Mouse (Mus musculus): ENCODE results near the gene Ecsit. TPM values are rescaled to one million over a fixed set of nuclear protein-coding genes. Genes with fewer than 3 reads are reported as not detected.
"Not testable (repeated sequence)": the region's sequence is repeated elsewhere in the genome, so short reads cannot be mapped to it uniquely, and the experiment has no call there.

Gene Ecsit
- polyA plus RNA-seq, 1 experiment, result 43.8 TPM

DNA sequence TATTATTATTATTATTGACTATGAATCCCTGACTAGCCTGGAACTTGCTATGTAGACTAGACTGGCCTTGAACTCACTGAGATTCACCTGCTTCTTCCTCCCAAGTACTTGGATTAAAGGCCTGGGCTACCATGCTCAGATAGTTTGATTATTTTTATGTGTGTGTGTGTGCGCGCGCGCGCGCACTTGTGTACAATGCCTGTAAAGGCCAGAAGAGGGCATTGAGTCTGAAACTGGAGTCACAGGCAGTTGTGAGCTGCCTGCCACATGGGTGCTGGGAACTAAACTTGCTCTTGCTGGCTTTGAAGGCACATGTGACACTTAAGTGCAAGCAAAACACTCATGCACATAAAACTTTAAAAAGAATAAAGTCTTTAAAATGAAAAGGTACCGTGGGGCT lies 4.0 kb upstream of the Ecsit start:
- no peak for DNase-seq (ENCODE audit: low read depth)

DNA sequence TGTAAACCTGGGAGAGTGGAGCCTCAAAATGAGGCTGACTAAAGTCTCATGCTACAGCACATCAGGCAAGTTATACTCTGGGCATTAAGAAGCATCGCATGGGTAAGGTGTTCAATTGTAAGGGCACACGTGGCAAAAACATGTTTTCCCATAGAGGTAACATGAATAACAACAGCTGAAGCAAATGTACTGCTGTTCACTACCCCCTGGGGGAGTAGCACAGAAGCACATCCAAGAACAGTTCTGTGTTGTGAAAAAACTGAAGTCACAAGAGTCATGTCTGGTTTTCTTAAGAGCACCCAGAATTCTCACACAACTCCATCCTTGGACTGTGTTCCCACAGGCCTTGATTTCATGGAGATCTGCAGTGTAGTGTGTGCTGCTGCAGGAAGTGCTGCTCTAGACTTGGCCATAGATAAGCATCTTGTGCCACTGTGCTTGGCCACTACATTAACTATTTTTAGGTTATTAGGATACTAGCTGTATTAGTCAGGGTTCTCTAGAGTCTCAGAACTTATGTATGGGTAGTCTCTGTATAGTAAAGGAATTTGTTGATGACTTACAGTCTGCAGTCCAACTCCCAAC lies 1.9 kb upstream of the Ecsit start:
- DNase-seq (ENCODE audit: low read depth), result no peak

DNA sequence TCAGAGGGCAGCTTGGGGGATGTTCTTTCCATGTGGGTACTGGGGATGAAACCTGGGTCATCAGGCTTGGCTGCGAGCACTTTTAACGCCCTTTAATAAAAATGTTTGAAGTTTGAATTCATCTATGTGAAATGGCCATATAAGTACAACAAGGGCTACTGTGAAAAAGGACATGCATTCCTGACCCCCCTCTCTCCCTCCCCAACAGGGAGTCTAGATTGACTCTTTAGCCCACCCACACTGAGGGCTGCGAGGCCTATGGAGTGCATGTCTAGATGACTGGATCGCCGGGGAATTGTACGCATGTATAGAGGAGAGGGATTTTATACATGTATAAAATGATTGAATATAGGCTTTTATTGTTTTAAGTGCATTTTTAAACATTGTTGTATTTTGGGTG lies 774 bp upstream of the Ecsit start:
- no peak for DNase-seq (ENCODE audit: low read depth)

DNA sequence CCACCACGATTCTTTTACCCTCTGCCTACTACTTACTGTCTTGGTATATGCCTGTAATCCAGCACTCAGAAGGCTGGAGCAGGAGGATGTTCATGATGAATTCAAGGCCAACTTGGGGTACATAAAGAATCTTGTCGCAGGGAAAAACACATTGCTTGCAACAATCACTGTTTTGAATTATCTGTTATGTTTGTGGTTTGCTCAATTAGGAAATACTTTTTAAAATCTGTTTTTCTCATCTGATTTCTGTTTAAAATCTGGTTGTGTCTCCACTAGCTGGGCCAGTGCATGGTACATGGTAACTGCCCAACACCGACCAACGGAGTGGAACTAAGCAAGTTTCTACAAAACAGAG lies 594 bp downstream of the Ecsit start:
- no peak for DNase-seq (ENCODE audit: low read depth)

DNA sequence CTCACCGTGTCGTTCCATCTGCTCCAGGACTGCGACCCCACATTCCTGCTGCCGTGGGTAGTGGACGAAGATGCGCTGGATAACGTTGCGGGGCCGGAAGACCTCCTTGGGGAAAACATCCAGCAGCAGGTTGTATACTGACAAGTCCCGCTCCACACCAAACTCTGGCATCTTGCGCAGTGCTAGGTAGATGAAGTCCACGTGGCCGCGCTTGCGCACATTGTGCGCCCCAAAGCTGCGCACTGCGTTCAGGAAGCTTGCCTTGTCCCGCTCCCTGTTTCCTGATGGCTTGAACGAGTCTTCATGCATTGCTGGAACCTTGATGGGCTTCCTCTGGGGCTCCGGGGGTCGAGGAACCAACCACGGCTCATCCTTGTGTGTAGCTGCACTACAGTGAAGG lies 9.0 kb downstream of the Ecsit start:
- no peak for DNase-seq (ENCODE audit: low read depth)

DNA sequence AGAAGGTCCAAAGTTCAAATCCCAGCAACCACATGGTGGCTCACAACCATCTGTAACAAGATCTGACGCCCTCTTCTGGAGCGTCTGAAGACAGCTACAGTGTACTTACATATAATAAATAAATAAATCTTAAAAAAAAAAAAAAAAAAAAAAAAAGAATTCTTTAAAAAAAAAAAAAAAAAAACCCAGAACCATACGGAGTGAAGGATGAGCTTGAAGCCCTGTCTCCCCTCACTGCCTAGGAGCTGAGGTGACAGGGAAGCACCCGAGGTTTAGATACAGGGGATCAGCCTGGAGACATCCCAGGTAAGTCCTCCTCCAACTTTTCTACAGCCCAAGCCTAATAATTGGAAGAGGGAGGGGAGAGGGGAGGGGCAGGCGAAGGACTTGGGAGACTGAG lies 9.5 kb downstream of the Ecsit start:
- DNase-seq (ENCODE audit: low read depth), result not testable (repeated sequence)

DNA sequence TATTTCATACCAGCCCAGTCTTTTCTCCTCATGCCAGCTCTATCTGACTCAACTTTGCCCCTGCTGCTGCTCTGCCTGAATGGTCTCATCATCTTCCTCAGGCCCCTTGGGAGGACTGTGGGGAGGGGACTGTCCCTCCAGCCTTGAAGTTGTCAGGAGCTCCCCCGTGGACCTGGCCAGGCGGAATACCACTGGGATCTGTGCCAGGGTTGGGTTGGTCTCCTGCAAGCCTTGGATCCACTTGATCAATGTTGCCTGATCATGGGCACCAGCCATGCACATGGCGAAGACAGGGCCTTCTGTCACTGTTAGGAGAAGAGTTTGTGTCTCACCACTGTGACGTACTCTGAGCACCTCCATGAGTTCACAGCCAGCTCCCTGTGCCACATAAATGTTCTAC lies 13.0 kb downstream of the Ecsit start:
- no peak for DNase-seq (ENCODE audit: low read depth)

DNA sequence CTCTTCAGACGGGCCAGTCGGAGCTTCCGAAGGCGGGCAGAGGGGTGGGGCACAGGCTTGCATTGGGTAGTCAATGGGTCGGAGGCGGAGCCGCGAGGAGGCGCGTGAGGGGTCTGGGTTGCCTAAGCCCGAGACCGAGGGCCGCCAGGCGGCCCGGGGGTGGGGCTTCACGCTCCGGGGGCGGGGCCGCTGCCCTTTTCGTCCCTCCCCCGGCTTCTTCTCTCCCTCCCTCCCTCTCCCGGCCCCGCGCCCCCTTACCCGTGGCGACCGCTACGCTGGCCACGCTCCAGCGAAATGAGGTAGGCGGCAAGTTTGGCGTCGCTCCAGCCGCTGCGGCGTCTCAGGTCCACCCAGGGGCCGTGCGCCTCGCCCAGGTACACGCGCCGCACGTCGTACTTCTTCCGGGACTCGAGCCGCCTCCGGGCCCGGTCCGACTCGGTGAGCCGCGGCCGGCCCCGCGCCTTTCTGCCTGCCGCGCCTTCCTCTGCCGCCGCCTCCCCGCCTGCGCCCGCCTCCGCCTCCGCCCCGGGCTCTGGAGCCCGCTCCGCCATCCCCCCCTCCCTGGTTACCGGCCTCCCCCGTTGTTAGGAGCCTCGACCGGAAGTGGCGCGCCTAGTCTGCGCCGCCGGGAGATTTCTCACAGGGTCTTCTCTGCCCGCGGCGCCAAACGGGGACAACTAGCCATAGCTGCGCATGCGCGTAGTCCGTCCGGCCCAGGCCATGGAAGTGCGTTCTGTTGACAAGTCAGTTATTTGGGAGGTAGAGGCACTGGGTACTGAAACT lies 14.3 kb downstream of the Ecsit start, which contains the start of the genes Gm49318 and Zfp653:
TSS of gene Gm49318 (minus strand) at position 469 of the 783 bp plus-strand sequence.
TSS of gene Zfp653 (minus strand) at position 586 of the 783 bp plus-strand sequence.
- no peak for DNase-seq (ENCODE audit: low read depth)

DNA sequence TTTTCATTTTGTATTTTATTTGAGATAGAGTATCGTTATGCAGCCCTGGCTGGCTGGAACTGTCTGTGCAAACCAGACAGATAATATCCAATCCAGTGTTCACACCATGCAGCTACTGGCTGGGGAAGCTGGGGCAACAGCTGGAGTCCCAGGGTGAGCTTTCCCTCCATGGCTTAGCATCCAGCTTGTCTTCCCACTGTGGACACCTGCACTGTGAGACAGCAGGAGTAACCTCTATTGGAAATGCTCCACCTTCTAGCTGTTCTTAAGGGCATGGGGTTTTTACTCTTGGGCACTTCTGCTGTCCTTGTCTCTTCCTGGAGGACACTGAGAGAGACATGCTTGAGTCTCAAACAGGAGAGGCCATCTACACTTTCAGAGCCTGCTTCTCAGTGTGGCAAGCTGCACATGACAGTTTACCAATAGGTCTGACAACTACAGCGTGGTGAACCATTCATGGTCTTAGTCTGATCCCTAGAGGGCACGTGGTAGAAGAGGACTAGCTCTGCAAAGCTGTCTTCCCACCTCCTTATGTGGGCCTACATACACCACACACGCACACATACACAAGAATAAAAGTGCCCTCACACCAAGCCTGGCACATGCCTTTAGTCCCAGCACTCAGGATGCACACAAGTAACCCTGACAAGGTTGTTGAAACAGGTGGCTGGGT lies 15.2 kb downstream of the Ecsit start:
- no peak for DNase-seq (ENCODE audit: low read depth)

DNA sequence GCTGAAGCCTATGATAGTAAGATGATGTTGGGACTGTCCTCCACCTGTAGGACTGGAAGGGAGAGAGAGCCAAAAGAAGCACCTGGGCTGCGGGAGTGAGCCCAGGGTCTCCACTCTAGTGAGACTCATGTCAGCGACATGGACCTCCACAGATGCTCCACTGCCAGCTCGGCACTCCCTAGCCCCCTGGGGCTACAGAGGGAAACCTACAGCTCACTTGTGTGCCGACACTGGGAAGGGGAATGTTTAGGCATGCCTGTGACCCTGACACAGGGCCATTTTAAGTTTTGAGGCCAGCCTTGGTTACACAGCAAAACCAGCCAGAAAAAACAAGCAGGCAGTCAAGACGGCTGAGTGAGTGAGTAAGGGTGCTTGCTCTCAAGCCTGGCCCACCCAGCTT lies 18.0 kb downstream of the Ecsit start:
- DNase-seq (ENCODE audit: low read depth), result no peak

DNA sequence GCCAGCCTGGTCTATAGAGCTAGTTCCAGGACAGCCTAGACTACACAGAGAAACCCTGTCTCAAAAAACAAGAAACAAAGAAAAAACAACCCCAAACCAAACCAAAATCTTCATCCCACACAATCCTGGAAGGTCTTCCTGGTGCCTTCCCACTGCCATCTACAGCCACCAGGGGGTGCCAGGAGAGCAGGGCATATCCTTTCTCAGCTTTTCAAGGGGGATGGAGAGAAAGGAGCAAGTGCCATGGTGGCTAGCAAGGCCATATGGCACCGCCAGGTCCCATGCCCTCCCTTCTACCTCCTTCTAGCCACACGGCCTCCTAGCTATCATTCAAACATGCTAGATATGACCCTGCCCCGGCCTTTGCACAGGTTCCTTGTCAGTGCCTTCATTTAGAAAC lies 18.8 kb downstream of the Ecsit start:
- no peak for DNase-seq (ENCODE audit: low read depth)

DNA sequence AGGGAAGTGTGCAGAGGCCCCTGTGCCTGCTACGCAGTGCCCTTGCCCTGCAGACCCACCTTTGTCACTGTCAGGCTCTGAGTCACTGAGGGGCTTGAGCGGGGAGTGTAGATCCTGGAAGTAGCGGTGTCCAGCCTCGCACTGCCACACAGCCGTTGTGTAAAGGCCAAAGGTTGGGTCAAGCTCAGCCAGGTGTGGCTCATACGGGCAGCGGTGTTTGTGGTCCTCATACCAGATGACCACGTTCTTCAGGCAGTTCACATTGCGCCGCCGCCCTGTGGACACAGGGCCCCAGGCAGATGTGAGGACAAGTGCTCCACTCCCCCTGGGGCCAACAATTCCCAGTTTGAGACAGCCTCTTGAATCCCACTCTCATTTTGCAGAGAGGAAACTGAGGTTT lies 19.6 kb downstream of the Ecsit start:
- no peak for DNase-seq (ENCODE audit: low read depth)

DNA sequence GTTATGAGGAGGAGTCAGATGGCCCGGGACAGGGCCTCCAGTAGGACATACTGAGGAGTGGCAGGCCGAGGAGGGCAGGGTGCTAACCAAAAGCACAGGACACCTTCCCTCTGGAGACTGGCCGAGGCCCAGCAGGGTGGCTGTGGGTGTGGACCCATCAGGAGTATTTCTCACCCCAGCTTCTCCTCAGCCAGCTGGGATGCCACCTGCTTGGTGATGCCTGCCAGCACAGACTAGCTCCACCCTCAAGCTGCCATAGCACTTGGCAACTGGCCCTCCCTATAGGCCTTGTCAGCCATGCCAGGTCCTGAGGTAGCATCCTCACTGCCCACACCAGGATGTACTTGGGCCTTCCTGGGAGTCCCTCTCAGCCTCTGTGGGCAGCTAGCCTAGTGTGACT lies 20.9 kb downstream of the Ecsit start:
- DNase-seq (ENCODE audit: low read depth), result no peak

DNA sequence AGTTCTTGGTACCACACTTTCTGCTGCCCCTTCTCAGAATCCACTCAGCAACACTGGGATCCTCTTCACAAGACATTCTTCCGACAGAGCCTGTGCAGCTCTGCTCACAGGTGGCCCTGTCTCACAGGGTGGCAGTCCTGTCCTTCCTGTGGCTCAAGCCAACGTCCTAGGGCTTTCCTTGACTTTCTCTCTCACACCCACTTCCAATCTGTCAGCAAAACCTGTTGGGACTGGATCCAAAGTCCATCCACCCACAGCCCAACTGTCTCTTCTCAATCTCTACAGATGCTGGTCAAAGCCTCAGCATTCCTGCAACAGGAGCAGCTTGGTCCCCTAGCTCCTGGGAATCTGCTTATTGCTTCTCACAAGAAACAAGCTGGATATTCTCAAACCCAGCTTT lies 23.9 kb downstream of the Ecsit start:
- DNase-seq (ENCODE audit: low read depth), result no peak

DNA sequence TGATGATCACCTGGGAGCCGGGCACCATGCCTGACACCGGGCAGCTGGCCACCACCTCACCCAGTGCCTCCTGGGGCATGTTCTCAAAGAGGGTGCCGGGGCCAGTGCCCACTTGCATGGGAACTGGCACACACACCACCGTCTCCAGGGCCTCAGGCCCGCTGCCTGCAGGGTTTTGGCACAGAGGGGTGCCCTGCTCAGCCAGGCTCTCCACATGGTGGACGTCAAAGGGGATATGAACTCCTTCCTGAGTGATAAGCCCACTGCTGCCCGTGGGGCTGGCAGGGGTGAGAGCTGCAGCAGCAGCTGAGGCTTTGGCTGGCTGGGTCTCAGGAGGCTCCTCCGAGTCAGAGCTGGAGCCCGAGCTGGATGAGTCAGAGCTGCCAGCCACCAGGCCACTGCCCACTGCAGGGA lies 27.2 kb downstream of the Ecsit start:
- no peak for DNase-seq (ENCODE audit: low read depth)

DNA sequence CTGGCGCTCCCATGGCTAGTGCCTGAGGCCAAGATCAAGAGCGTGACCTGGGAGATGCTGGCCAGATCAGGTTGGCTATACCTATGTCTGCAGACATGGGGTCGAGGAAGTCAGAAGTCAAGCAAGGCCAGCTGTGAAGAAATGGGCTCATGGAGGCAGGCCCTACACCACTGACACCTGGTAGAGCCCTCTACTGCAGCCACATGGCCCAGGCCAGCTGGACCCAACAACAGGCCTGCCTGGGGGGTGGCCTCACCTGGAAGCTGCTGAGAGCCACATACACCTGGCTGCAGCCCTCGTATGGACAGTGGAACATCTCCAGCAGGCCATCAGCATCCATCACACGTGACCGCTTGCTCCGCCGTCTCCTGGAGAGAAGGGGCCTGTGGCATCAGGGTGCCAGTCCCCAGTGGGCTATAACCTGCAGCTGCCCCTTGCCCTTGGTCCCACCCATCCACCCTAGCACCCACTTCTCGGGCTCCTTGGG lies 28.2 kb downstream of the Ecsit start:
- DNase-seq (ENCODE audit: low read depth), result no peak

DNA sequence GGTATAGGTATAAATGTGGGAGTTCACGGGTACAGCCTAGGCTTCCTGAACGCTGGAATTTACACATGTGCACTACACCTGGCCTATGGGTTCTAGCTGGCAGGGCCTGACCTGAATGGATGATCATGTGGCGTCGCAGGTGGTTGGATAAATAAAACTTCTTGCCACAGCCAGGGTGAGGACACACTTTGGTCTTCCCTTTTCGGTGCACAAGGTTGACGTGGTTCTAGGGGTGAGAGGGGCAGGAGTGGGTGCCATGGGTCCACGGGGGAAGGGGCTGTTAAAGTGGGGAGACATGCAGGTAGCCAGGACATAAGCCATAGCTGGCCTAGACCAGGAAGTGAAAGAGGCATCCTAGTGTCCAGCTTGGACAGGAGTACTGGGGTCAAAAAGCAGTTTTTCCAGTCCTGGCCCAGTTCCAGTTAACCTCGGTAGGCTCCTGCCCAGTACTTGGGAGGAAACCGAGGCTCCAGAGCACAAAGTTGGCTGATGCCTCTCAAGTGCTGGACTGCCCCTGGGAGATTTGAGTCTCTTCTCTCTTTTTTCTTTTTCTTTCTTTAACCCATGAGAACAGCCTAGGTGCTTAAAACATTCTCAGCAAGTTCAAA lies 28.8 kb downstream of the Ecsit start:
- no peak for DNase-seq (ENCODE audit: low read depth)

DNA sequence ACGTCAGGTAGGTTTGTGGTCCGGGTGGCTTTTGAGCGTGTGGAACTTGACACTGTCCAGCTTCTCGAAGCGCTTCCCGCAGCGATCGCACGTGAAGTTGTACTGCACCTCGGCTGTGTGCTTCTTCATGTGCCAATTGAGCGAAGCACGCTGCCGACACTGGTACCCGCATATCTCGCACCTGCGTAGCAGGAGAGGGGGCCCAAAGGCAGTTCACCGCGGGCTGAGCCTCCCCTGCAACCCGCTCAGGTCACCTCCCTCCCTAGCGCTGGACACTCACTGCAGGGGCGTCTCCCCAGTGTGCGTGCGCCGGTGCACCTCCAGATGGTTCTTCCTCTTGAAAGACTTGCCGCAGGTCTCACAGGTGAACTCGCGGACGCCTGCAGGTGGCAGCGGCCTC lies 29.5 kb downstream of the Ecsit start:
- no peak for DNase-seq (ENCODE audit: low read depth)

DNA sequence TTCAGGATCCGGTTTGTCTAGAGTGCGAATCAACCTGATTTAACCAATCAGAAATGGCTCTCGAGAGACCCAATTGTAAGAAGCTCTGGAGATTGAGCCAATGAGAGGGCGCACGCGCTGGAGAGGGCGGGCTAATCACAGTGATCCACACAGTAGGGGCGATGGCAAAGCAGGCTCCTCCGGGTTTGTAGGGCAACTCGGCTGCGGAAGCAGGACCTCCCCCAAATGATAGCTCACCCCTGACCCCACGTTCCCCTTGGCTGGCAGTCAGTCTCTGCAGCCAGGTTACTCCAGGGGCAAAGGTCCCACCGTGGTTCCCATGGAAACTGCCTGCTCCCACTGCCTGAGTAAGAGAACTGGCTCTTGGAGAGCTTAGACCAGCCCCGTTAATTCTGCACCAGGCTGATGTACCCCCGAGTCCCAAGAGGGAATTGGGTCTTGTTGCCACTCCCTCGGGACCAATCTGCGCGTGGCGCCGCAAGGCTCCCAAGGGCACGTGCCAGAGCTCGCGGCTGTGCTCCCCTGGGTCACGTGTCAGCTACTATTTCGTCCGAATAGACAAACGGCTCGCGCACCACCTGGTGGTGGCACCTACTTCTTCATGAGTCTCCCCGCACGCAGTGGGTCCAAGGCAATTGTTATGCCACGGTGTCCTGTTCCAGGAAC lies 30.7 kb downstream of the Ecsit start:
- no peak for DNase-seq (ENCODE audit: low read depth)

DNA sequence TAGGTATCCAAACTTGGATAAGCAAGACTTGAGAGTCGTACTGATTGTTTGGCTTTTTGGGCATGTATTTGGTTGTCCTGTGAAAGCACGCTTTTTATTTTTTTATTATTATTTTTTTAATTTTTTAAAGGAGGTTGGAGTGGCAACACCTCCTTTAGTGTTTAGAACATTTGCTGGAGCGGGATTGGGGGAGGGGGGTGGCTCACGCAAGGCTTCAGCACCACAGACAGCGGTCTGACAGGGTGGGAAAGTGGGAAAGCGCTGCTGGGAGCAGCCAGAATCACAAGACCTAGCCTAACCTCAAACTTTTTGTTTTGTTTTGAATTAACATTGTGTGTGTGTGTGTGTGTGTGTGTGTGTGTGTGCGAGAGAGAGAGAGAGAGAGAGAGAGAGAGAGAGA lies 31.6 kb downstream of the Ecsit start:
- no peak for DNase-seq (ENCODE audit: low read depth)

DNA sequence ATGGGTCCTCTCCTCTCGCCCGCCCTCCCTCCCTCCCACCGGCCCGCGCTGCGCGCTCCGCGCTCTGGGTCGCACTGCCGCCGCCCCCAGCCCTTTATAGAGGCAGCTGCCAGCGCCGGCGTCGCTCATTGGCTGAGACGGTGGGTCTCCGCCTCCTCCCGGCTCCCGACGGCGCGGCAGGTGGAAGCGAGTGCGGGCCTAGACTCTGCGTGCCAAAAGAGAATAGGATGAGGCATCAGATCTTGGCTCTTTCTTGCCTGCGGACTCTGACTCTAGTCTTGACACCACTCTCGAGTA lies 33.3 kb downstream of the Ecsit start, which contains the start of gene Elavl3:
TSS of gene Elavl3 (minus strand) at position 66 of the 297 bp plus-strand sequence.
- no peak for DNase-seq (ENCODE audit: low read depth)

Measured in gonadal fat pad, adult 2 months (tissue).